Mouse (Mus musculus): Measurements from ENCODE around the gene Bicc1.

DNA sequence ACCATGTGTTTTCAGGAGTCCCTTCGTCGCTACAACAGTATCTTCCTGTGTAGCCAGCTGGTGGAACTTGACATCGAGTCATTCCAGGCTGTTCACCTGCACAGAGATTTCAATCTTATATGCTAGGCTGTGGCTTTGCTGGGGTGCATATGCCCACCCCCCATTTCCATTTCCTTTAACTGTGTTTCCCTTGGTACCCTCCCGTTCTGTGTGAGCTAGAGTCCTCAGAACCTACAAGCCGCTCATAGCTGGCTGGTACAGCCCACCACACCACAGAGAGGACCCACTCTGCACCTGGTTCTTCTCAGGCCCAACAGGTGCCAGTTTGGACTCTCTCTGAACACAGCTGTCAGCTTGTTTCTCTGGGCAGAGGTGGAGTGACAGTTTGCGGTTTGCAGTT lies 244.4 kb downstream of the Bicc1 start:
- TF ChIP-seq CTCF (IDR thresholded peaks at IDR 0.05; ENCODE audit: borderline replicate concordance, control insufficient read depth, extremely low read depth, insufficient read depth, low read length, poor library complexity) (no peak), POLR2A (IDR thresholded peaks at IDR 0.05; ENCODE audit: control insufficient read depth, extremely low read depth, insufficient read depth, low read length, poor library complexity) (no peak)
